Mouse (Mus musculus) hindbrain, postnatal 0 days (tissue): Measurements from ENCODE around the gene Phf24. TPM values are rescaled to one million over a fixed set of nuclear protein-coding genes. Genes with fewer than 3 reads are reported as not detected.

Experiments used
- ATAC-seq: fragments of 200-750 bp; cut with Nextera tagmentation; 2 replicates; pipeline ENCODE4 v1.8.0; 2017; ENCODE audit warnings: mild to moderate bottlenecking, moderate TSS enrichment, moderate library complexity
- DNase-seq: peaks from one replicate; pipeline ENCODE4 v3.0.0-alpha.2; 2015; ENCODE audit warnings: low spot score
- H3K27ac ChIP-seq: fragments of 300-500 bp; sonication (generic); 2 replicates; pipeline ENCODE4 v1.5.1; 2014; ENCODE audit warnings: mild to moderate bottlenecking
- H3K27me3 ChIP-seq: fragments of 300-500 bp; sonication (generic); 2 replicates; pipeline ENCODE4 v1.6.1; 2014; ENCODE audit warnings: low read length, mixed read lengths; ENCODE audit not compliant: insufficient read depth
- H3K36me3 ChIP-seq: fragments of 300-500 bp; sonication (generic); 2 replicates; pipeline ENCODE4 v1.6.1; 2014; ENCODE audit warnings: low read length, mixed read lengths; ENCODE audit not compliant: insufficient read depth
- H3K4me1 ChIP-seq: fragments of 300-500 bp; sonication (generic); 2 replicates; pipeline ENCODE4 v1.6.1; 2014; ENCODE audit warnings: antibody characterized with exemption, low read length, mixed read lengths; ENCODE audit not compliant: insufficient read depth
- H3K4me2 ChIP-seq: fragments of 300-500 bp; sonication (generic); 2 replicates; pipeline ENCODE4 v1.6.1; 2014; ENCODE audit warnings: low read depth, mild to moderate bottlenecking, low read length, moderate library complexity, mixed read lengths
- H3K4me3 ChIP-seq: fragments of 300-500 bp; sonication (generic); 2 replicates; pipeline ENCODE4 v1.5.1; 2014; ENCODE audit warnings: low read length
- H3K9ac ChIP-seq: fragments of 300-500 bp; sonication (generic); replicated peaks from 2 replicates; pipeline ENCODE4 v1.6.1; 2014; ENCODE audit warnings: mild to moderate bottlenecking, low read length, moderate library complexity, mixed read lengths
- H3K9me3 ChIP-seq: fragments of 300-500 bp; sonication (generic); 2 replicates; pipeline ENCODE4 v1.6.1; 2016; ENCODE audit warnings: low read length, mixed read lengths
- CTCF ChIP-seq: IDR thresholded peaks from 2 replicates; pipeline ENCODE4 v1.5.1; 2016; ENCODE audit warnings: antibody characterized with exemption, control low read depth, low read depth
- WGBS: fragments of 180-500 bp; shearing (Covaris S2); extraction: QIAGEN DNeasy Blood & Tissue Kit; methylation state at CpG from one replicate; pipeline ENCODE4 v1.1.7; 2014; 5-methylcytosine and 5-hydroxymethylcytosine counted together
- polyA plus RNA-seq: library from polyadenylated mRNA; unstranded; fragments of >200 nt; fragmentation: Nextera tagmentation; extraction: Ambion mirVana; gene quantifications from 2 replicates; pipeline ENCODE4 v1.2.1, GENCODE M21; 2015
- total RNA-seq: library from RNA; depleted of rRNA; stranded (reverse); fragments of >200 nt; gene quantifications from 2 replicates; pipeline ENCODE4 v1.2.3, GENCODE M21; 2014; rRNA removed

Gene Phf24
- total RNA-seq (123 and 130 TPM in 2 replicates), polyA plus RNA-seq (33.9 and 38.6 TPM in 2 replicates)

- H3K9ac ChIP-seq = peak within 1 kb of the TSS; percentile 80
- DNase-seq (peak; percentile 88), ATAC-seq (peak; percentile 85)
- H3K27me3 ChIP-seq = no peaks in the 10 kb centered on the region
- no peaks in the 10 kb centered on the region for H3K36me3 ChIP-seq
- H3K27ac ChIP-seq = peak within 1 kb of the TSS; percentile 79
- H3K4me2 ChIP-seq = peak within 1 kb of the TSS; percentile 84
- H3K9me3 ChIP-seq = no peaks in the 10 kb centered on the region
- no peaks in the 10 kb centered on the region for H3K4me1 ChIP-seq
- WGBS = 2% methylated on average over 63 of the region's 90 CpGs
- TF ChIP-seq CTCF = no peak
- H3K4me3 ChIP-seq = peak within 1 kb of the TSS; percentile 66
Observed at GRCm38 (mm10) chr4:42916617-42917401, at the start of gene Phf24. TSS of gene Phf24 (plus strand) at chr4:42916660.

- Histone ChIP-seq H3K4me2 (no peak overlapping the region), H3K4me3 (no peak overlapping the region), H3K4me1 (no peaks in the 10 kb centered on the region), H3K27ac (no peak overlapping the region), H3K9me3 (no peaks in the 10 kb centered on the region), H3K9ac (no peak overlapping the region), H3K36me3 (no peaks in the 10 kb centered on the region), H3K27me3 (no peaks in the 10 kb centered on the region)
- DNase-seq = no peak
- no peak for TF ChIP-seq CTCF
- no peak for ATAC-seq
- WGBS = 79% methylated on average over 3 of the region's 3 CpGs
Observed at GRCm38 (mm10) chr4:42867390-42867789, 49.1 kb upstream of the Phf24 start.

- TF ChIP-seq CTCF = no peak
- Histone ChIP-seq H3K9ac (no peak overlapping the region), H3K4me3 (no peak overlapping the region), H3K27me3 (no peaks in the 10 kb centered on the region), H3K4me1 (no peaks in the 10 kb centered on the region), H3K9me3 (no peaks in the 10 kb centered on the region), H3K36me3 (no peaks in the 10 kb centered on the region), H3K27ac (no peak overlapping the region), H3K4me2 (no peak overlapping the region)
- ATAC-seq (no peak), DNase-seq (no peak)
- 92% methylated on average over 5 of the region's 5 CpGs for WGBS
Observed at GRCm38 (mm10) chr4:42868193-42868592, 48.3 kb upstream of the Phf24 start.

- H3K27ac ChIP-seq = no peak overlapping the region
Observed at GRCm38 (mm10) chr4:42870748-42871147, 45.7 kb upstream of the Phf24 start.

GRCm38 (mm10) chr4:42872151-42872550, 44.3 kb upstream of the Phf24 start:
- Histone ChIP-seq H3K9ac (no peak overlapping the region), H3K27ac (no peak overlapping the region), H3K4me2 (no peak overlapping the region), H3K9me3 (no peaks in the 10 kb centered on the region), H3K4me1 (no peaks in the 10 kb centered on the region), H3K4me3 (no peak overlapping the region), H3K36me3 (no peaks in the 10 kb centered on the region), H3K27me3 (no peaks in the 10 kb centered on the region)
- DNase-seq = no peak
- 98% methylated on average over 7 of the region's 7 CpGs for WGBS
- no peak for TF ChIP-seq CTCF
- no peak for ATAC-seq

More at GRCm38 (mm10) chr4:42870748-42871147, 45.7 kb upstream of the Phf24 start:
- DNase-seq (peak; percentile 35), ATAC-seq (no peak)
- no peaks in the 10 kb centered on the region for H3K4me1 ChIP-seq
- H3K9ac ChIP-seq = no peak overlapping the region
- H3K36me3 ChIP-seq = no peaks in the 10 kb centered on the region
- WGBS = 84% methylated on average over 5 of the region's 5 CpGs
- peak; percentile 59 for TF ChIP-seq CTCF
- H3K27me3 ChIP-seq = no peaks in the 10 kb centered on the region
- H3K4me3 ChIP-seq = no peak overlapping the region
- no peaks in the 10 kb centered on the region for H3K9me3 ChIP-seq
- H3K4me2 ChIP-seq = no peak overlapping the region

- 89% methylated on average over 16 of the region's 16 CpGs for WGBS
Observed at GRCm38 (mm10) chr4:42872746-42873435, 43.6 kb upstream of the Phf24 start.

More at GRCm38 (mm10) chr4:42872746-42873435, 43.6 kb upstream of the Phf24 start:
- TF ChIP-seq CTCF = no peak
- no peak for ATAC-seq
- Histone ChIP-seq H3K4me1 (no peaks in the 10 kb centered on the region), H3K27me3 (no peaks in the 10 kb centered on the region), H3K36me3 (no peaks in the 10 kb centered on the region), H3K4me2 (no peak overlapping the region), H3K9me3 (no peaks in the 10 kb centered on the region), H3K9ac (no peak overlapping the region), H3K27ac (no peak overlapping the region), H3K4me3 (no peak overlapping the region)
- no peak for DNase-seq
